Mouse (Mus musculus): ENCODE measurements at regions not wholly inside any gene's neighbourhood (a gene's known extent, or its start where the extent isn't known, plus 50 kb on each side); places are given as distances from the start of the nearest gene placed in this dataset.
"Not testable (repeated sequence)": the region's sequence is repeated elsewhere in the genome, so short reads cannot be mapped to it uniquely, and the experiment has no call there.

- DNase-seq = no peak
Measured at GRCm38 (mm10) chr16:69937514-69938194, 74.1 kb upstream of the Speer2 start.

GRCm38 (mm10) chr16:69943635-69944034, 80.1 kb upstream of the Speer2 start:
- DNase-seq = no peak

GRCm38 (mm10) chr16:69948783-69949182, 85.2 kb upstream of the Speer2 start:
- DNase-seq = no peak

- DNase-seq = no peak
Measured at GRCm38 (mm10) chr16:69949339-69949738, 85.8 kb upstream of the Speer2 start.

- no peak for DNase-seq
Measured at GRCm38 (mm10) chr16:69951581-69951980, 88.0 kb upstream of the Speer2 start.

GRCm38 (mm10) chr16:69966561-69966960, 103.0 kb upstream of the Speer2 start:
- not testable (repeated sequence) for DNase-seq

- DNase-seq = no peak
Measured at GRCm38 (mm10) chr16:69979813-69980527, 116.4 kb upstream of the Speer2 start.

GRCm38 (mm10) chr16:69984320-69984719, 120.8 kb upstream of the Speer2 start:
- DNase-seq = no peak

- DNase-seq = no peak
Measured at GRCm38 (mm10) chr16:69991907-69992470, 128.4 kb upstream of the Speer2 start.

GRCm38 (mm10) chr16:69992715-69993114, 129.2 kb upstream of the Speer2 start:
- DNase-seq = no peak

GRCm38 (mm10) chr16:70006863-70007262, 143.3 kb upstream of the Speer2 start:
- DNase-seq = no peak

- no peak for DNase-seq
Measured at GRCm38 (mm10) chr16:70016980-70017379, 153.4 kb upstream of the Speer2 start.

GRCm38 (mm10) chr16:70019564-70019963, 156.0 kb upstream of the Speer2 start:
- DNase-seq = no peak

- DNase-seq = no peak
Measured at GRCm38 (mm10) chr16:70021436-70021835, 157.9 kb upstream of the Speer2 start.

- DNase-seq = peak; percentile 19
Measured at GRCm38 (mm10) chr16:70028649-70029048, 165.1 kb upstream of the Speer2 start.

GRCm38 (mm10) chr16:70045547-70045946, 182.0 kb upstream of the Speer2 start:
- no peak for DNase-seq

GRCm38 (mm10) chr16:70046009-70046408, 182.5 kb upstream of the Speer2 start:
- DNase-seq = no peak

GRCm38 (mm10) chr16:70049850-70050249, 186.3 kb upstream of the Speer2 start:
- DNase-seq = no peak

GRCm38 (mm10) chr16:70071471-70071870, 207.9 kb upstream of the Speer2 start:
- DNase-seq = no peak

GRCm38 (mm10) chr16:70073740-70074139, 210.2 kb upstream of the Speer2 start:
- DNase-seq = no peak

- DNase-seq = no peak
Measured at GRCm38 (mm10) chr16:70079497-70079896, 216.0 kb upstream of the Speer2 start.

- no peak for DNase-seq
Measured at GRCm38 (mm10) chr16:70091291-70091690, 222.5 kb upstream of the Gbe1 start.

- no peak for DNase-seq
Measured at GRCm38 (mm10) chr16:70091963-70092362, 221.8 kb upstream of the Gbe1 start.

GRCm38 (mm10) chr16:70093224-70093623, 220.5 kb upstream of the Gbe1 start:
- no peak for DNase-seq
